Mouse (Mus musculus): ENCODE data around the gene Npw. TPM values are rescaled to one million over a fixed set of nuclear protein-coding genes. Genes with fewer than 3 reads are reported as not detected.

Npw gene
- polyA plus RNA-seq, 1 experiment from 2014 or later = not detected

DNA sequence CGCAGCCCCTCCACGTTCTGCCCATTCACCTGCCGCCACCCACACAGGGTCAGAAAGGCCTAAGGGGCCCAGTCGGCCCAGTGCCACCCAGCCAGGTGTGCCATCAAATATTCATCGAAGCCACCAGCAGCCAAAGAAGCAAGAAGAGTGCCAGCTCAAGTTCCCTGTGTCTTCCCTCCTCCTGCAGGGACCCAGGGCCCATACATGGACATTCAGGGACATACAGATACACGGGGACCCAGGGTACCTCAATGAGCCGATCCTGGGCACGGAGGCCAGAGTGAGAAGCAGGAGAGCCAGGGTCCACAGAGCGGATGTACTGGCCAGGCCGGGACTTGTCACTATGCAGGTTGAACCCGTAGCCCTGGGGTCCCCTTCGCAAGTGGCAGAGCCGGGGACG is 16.3 kb downstream of the Npw start:
- Histone ChIP-seq H3K4me2 (ENCODE audit: low read length) (no peak overlapping the region), H3K9ac (ENCODE audit: low read length) (no peak overlapping the region), H3K4me3 (ENCODE audit: low read depth, low read length) (no peak overlapping the region), H3K9me3 (ENCODE audit: control insufficient read depth, low read length) (no peaks in the 10 kb centered on the region), H3K36me3 (ENCODE audit: control insufficient read depth, insufficient read depth, low read length) (peaks cover 13% of the 10 kb centered on the region), H3K4me1 (replicated peaks; ENCODE audit: control insufficient read depth, insufficient read depth, low read length) (peaks cover 35% of the 10 kb centered on the region), H3K27me3 (replicated peaks; ENCODE audit: control insufficient read depth, insufficient read depth, low read length) (no peaks in the 10 kb centered on the region), H3K27ac (ENCODE audit: low read depth) (no peak overlapping the region)
- 87% methylated on average over 14 of the region's 14 CpGs for WGBS
- no peak for ATAC-seq (replicated peaks; ENCODE audit: low FRiP score, low TSS enrichment, low read depth)
- DNase-seq (ENCODE audit: low spot score) = no peak

GRCm38 (mm10) chr17:24640581-24640980 is 17.7 kb downstream of the Npw start:
- Histone ChIP-seq H3K4me1 (replicated peaks; ENCODE audit: control insufficient read depth, insufficient read depth, low read length) (peaks cover 35% of the 10 kb centered on the region), H3K36me3 (ENCODE audit: control insufficient read depth, insufficient read depth, low read length) (peaks cover 13% of the 10 kb centered on the region), H3K27me3 (replicated peaks; ENCODE audit: control insufficient read depth, insufficient read depth, low read length) (no peaks in the 10 kb centered on the region), H3K9me3 (ENCODE audit: control insufficient read depth, low read length) (no peaks in the 10 kb centered on the region), H3K4me2 (ENCODE audit: low read length) (no peak overlapping the region), H3K4me3 (ENCODE audit: low read depth, low read length) (no peak overlapping the region), H3K27ac (ENCODE audit: low read depth) (peak overlapping the region; percentile 92), H3K9ac (ENCODE audit: low read length) (no peak overlapping the region)
- WGBS = 95% methylated on average over 15 of the region's 15 CpGs
- no peak for DNase-seq (ENCODE audit: low spot score)
- no peak for ATAC-seq (replicated peaks; ENCODE audit: low FRiP score, low TSS enrichment, low read depth)

GRCm38 (mm10) chr17:24640119-24640518 is 18.1 kb downstream of the Npw start:
- DNase-seq (ENCODE audit: low spot score) (no peak), ATAC-seq (replicated peaks; ENCODE audit: low FRiP score, low TSS enrichment, low read depth) (no peak)
- Histone ChIP-seq H3K27ac (ENCODE audit: low read depth) (peak overlapping the region; percentile 92), H3K4me3 (ENCODE audit: low read depth, low read length) (no peak overlapping the region), H3K36me3 (ENCODE audit: control insufficient read depth, insufficient read depth, low read length) (peaks cover 13% of the 10 kb centered on the region), H3K9me3 (ENCODE audit: control insufficient read depth, low read length) (no peaks in the 10 kb centered on the region), H3K4me1 (replicated peaks; ENCODE audit: control insufficient read depth, insufficient read depth, low read length) (peaks cover 30% of the 10 kb centered on the region), H3K27me3 (replicated peaks; ENCODE audit: control insufficient read depth, insufficient read depth, low read length) (no peaks in the 10 kb centered on the region), H3K4me2 (ENCODE audit: low read length) (no peak overlapping the region), H3K9ac (ENCODE audit: low read length) (no peak overlapping the region)
- 89% methylated on average over 7 of the region's 7 CpGs for WGBS

DNA sequence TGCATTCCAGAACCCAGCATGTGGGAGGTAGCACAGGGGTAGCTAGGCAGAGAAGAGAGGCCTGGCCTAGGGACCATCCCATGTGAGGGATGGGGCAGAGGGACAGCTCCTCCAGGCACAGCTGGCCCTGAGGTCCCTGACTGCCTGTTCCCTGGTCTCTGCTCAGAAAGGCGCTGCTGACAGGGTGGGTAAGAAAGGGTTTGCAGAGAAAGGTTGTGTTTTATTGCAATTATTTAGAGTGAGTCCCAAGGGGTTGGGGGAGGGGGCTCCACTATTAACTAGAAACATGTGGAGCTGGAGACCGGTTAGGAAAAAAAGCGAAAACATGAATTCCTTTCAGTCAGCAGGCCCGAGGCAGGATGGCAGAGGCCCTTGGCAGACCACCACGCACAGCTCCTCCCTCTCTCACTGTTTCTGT is 18.7 kb downstream of the Npw start:
- Histone ChIP-seq H3K4me3 (ENCODE audit: low read depth, low read length) (no peak overlapping the region), H3K4me1 (replicated peaks; ENCODE audit: control insufficient read depth, insufficient read depth, low read length) (peaks cover 25% of the 10 kb centered on the region), H3K9me3 (ENCODE audit: control insufficient read depth, low read length) (no peaks in the 10 kb centered on the region), H3K27me3 (replicated peaks; ENCODE audit: control insufficient read depth, insufficient read depth, low read length) (no peaks in the 10 kb centered on the region), H3K36me3 (ENCODE audit: control insufficient read depth, insufficient read depth, low read length) (peaks cover 13% of the 10 kb centered on the region), H3K9ac (ENCODE audit: low read length) (no peak overlapping the region), H3K27ac (ENCODE audit: low read depth) (peak overlapping the region; percentile 92), H3K4me2 (ENCODE audit: low read length) (no peak overlapping the region)
- ATAC-seq (replicated peaks; ENCODE audit: low FRiP score, low TSS enrichment, low read depth) (no peak), DNase-seq (ENCODE audit: low spot score) (no peak)
- WGBS = 46% methylated on average over 5 of the region's 5 CpGs

DNA sequence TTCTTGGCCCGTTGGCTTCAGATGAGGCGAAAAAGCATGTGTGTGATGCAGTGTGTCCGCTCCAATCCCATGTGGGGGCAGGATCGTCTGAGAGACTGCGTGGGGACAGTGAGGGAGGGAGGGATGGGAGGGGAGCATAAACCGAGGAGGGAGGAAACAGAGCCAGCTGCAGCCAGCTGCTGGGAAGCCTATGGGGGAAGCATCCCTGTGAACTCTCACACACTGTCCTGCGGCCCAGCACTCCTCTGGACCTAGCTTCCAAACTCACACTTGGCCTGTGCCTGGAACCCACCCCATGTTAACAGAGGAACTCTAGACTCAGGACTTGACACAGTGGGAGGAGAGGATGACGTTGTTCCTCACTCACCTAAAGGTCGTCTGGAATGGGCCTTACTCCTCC is 19.4 kb downstream of the Npw start:
- no peaks in the 10 kb centered on the region for H3K9me3 ChIP-seq (ENCODE audit: control insufficient read depth, low read length)
- DNase-seq (ENCODE audit: low spot score) (peak; percentile 73), ATAC-seq (replicated peaks; ENCODE audit: low FRiP score, low TSS enrichment, low read depth) (peak; percentile 72)
- no peaks in the 10 kb centered on the region for H3K27me3 ChIP-seq (replicated peaks; ENCODE audit: control insufficient read depth, insufficient read depth, low read length)
- peak overlapping the region; percentile 92 for H3K27ac ChIP-seq (ENCODE audit: low read depth)
- no peak overlapping the region for H3K4me2 ChIP-seq (ENCODE audit: low read length)
- WGBS = 33% methylated on average over 9 of the region's 9 CpGs
- peaks cover 18% of the 10 kb centered on the region for H3K4me1 ChIP-seq (replicated peaks; ENCODE audit: control insufficient read depth, insufficient read depth, low read length)
- H3K36me3 ChIP-seq (ENCODE audit: control insufficient read depth, insufficient read depth, low read length) = peaks cover 13% of the 10 kb centered on the region
- H3K9ac ChIP-seq (ENCODE audit: low read length) = no peak overlapping the region
- no peak overlapping the region for H3K4me3 ChIP-seq (ENCODE audit: low read depth, low read length)

GRCm38 (mm10) chr17:24638214-24638613 is 20.0 kb downstream of the Npw start:
- peak overlapping the region; percentile 43 for H3K27ac ChIP-seq (ENCODE audit: low read depth)
- no peak overlapping the region for H3K4me2 ChIP-seq (ENCODE audit: low read length)
- no peaks in the 10 kb centered on the region for H3K27me3 ChIP-seq (replicated peaks; ENCODE audit: control insufficient read depth, insufficient read depth, low read length)
- H3K9ac ChIP-seq (ENCODE audit: low read length) = no peak overlapping the region
- H3K36me3 ChIP-seq (ENCODE audit: control insufficient read depth, insufficient read depth, low read length) = peaks cover 13% of the 10 kb centered on the region
- WGBS = 86% methylated on average over 4 of the region's 4 CpGs
- H3K4me3 ChIP-seq (ENCODE audit: low read depth, low read length) = no peak overlapping the region
- ATAC-seq (replicated peaks; ENCODE audit: low FRiP score, low TSS enrichment, low read depth) (no peak), DNase-seq (ENCODE audit: low spot score) (no peak)
- H3K4me1 ChIP-seq (replicated peaks; ENCODE audit: control insufficient read depth, insufficient read depth, low read length) = peaks cover 21% of the 10 kb centered on the region
- no peaks in the 10 kb centered on the region for H3K9me3 ChIP-seq (ENCODE audit: control insufficient read depth, low read length)

DNA sequence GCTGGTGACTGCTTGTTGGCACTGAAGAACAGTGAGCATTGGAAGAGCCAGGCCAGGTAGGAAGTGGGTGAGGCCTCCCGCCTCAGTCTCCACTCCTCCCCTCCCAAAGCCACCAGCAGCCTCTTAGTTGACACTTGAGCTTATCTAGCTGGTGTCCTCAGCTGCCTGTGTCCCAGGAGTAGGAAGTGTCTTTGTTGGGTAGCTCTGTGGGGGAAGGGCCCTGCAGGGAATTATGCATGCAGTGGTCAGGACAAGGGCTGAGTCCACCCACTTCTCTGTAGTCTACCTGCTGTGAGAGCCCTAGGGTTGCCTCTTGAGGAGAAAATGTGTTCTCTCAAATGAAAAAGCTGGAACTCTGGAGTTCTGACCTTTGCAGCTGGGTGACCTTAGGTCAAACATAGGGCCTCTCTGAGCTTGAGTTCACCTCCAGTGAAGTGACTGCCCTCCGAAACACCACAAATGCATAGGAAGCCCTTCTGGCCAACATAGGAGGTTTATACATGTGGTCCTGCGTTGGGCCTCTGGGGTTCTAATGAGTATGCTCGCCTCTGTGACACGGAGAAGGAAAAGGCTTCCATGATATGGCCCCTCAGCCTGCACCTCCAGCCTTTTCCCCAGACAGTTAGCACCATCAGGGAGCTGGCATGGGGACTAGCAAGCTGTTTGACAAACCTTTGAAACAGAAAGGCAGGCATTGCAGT is 21.3 kb downstream of the Npw start:
- H3K27me3 ChIP-seq (replicated peaks; ENCODE audit: control insufficient read depth, insufficient read depth, low read length) = no peaks in the 10 kb centered on the region
- no peaks in the 10 kb centered on the region for H3K9me3 ChIP-seq (ENCODE audit: control insufficient read depth, low read length)
- no peak overlapping the region for H3K4me3 ChIP-seq (ENCODE audit: low read depth, low read length)
- DNase-seq (ENCODE audit: low spot score) (no peak), ATAC-seq (replicated peaks; ENCODE audit: low FRiP score, low TSS enrichment, low read depth) (no peak)
- no peak overlapping the region for H3K4me2 ChIP-seq (ENCODE audit: low read length)
- WGBS = 65% methylated on average over 5 of the region's 5 CpGs
- peaks cover 26% of the 10 kb centered on the region for H3K4me1 ChIP-seq (replicated peaks; ENCODE audit: control insufficient read depth, insufficient read depth, low read length)
- H3K27ac ChIP-seq (ENCODE audit: low read depth) = no peak overlapping the region
- peaks cover 13% of the 10 kb centered on the region for H3K36me3 ChIP-seq (ENCODE audit: control insufficient read depth, insufficient read depth, low read length)
- no peak overlapping the region for H3K9ac ChIP-seq (ENCODE audit: low read length)

DNA sequence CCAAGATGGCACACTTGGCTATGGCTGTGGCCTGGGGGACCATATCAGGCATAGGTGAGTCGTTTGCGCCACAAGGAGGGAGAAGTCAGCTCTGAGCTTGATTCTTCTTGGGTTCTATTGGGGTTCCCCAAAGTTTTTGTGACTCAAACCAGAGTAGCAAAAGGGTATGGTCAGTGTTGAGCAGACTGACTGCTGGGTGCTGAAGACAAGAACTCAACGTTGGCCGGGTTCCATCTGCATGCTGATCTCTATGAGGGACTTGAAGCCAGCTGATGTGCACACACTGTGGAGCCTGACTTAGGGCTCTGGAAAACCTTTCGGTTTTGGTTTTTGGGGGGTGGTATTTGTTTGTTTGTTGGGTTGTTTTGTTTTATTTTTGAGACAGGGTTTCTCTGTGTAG is 22.6 kb downstream of the Npw start:
- H3K4me1 ChIP-seq (replicated peaks; ENCODE audit: control insufficient read depth, insufficient read depth, low read length) = peaks cover 30% of the 10 kb centered on the region
- ATAC-seq (replicated peaks; ENCODE audit: low FRiP score, low TSS enrichment, low read depth) = no peak
- H3K4me3 ChIP-seq (ENCODE audit: low read depth, low read length) = no peak overlapping the region
- H3K9ac ChIP-seq (ENCODE audit: low read length) = no peak overlapping the region
- DNase-seq (ENCODE audit: low spot score) = no peak
- no peaks in the 10 kb centered on the region for H3K9me3 ChIP-seq (ENCODE audit: control insufficient read depth, low read length)
- H3K36me3 ChIP-seq (ENCODE audit: control insufficient read depth, insufficient read depth, low read length) = peaks cover 10% of the 10 kb centered on the region
- H3K4me2 ChIP-seq (ENCODE audit: low read length) = no peak overlapping the region
- H3K27ac ChIP-seq (ENCODE audit: low read depth) = no peak overlapping the region
- no peaks in the 10 kb centered on the region for H3K27me3 ChIP-seq (replicated peaks; ENCODE audit: control insufficient read depth, insufficient read depth, low read length)
- 94% methylated on average over 5 of the region's 5 CpGs for WGBS

GRCm38 (mm10) chr17:24635024-24635423 is 23.2 kb downstream of the Npw start:
- H3K36me3 ChIP-seq (ENCODE audit: control insufficient read depth, insufficient read depth, low read length) = peaks cover 10% of the 10 kb centered on the region; the same call in 1 of the 2 replicates
- H3K27ac ChIP-seq (ENCODE audit: low read depth) = no peak overlapping the region
- WGBS = 86% methylated on average over 4 of the region's 4 CpGs
- no peaks in the 10 kb centered on the region for H3K27me3 ChIP-seq (replicated peaks; ENCODE audit: control insufficient read depth, insufficient read depth, low read length)
- H3K9me3 ChIP-seq (ENCODE audit: control insufficient read depth, low read length) = no peaks in the 10 kb centered on the region
- no peak overlapping the region for H3K4me3 ChIP-seq (ENCODE audit: low read depth, low read length)
- no peak overlapping the region for H3K4me2 ChIP-seq (ENCODE audit: low read length)
- H3K9ac ChIP-seq (ENCODE audit: low read length) = no peak overlapping the region
- peaks cover 25% of the 10 kb centered on the region for H3K4me1 ChIP-seq (replicated peaks; ENCODE audit: control insufficient read depth, insufficient read depth, low read length)
- no peak for DNase-seq (ENCODE audit: low spot score)
- no peak for ATAC-seq (replicated peaks; ENCODE audit: low FRiP score, low TSS enrichment, low read depth)

Data from intestine, embryonic 14.5 days (tissue).